Mouse (Mus musculus) stomach, postnatal 0 days (tissue): ENCODE data around the gene Magi1. TPM values are rescaled to one million over a fixed set of nuclear protein-coding genes. Genes with fewer than 3 reads are reported as not detected.

Source experiments
- ATAC-seq: fragments of 200-750 bp; cut with Nextera tagmentation; 2 replicates; pipeline ENCODE4 v1.8.0; 2017; ENCODE audit not compliant: low FRiP score, low TSS enrichment
- DNase-seq: peaks from one replicate; pipeline ENCODE4 v3.0.0-alpha.2; 2016; ENCODE audit warnings: low spot score
- H3K27ac ChIP-seq: fragments of 300-500 bp; sonication (generic); replicated peaks from 2 replicates; pipeline ENCODE4 v1.5.1; 2014; ENCODE audit warnings: mild to moderate bottlenecking, control low read depth
- H3K27me3 ChIP-seq: fragments of 300-500 bp; sonication (generic); 2 replicates; pipeline ENCODE4 v1.6.1; 2014; ENCODE audit warnings: low read length; ENCODE audit not compliant: control insufficient read depth, insufficient read depth
- H3K36me3 ChIP-seq: fragments of 300-500 bp; sonication (generic); 2 replicates; pipeline ENCODE4 v1.6.1; 2014; ENCODE audit warnings: low read length, mixed read lengths; ENCODE audit not compliant: control insufficient read depth, insufficient read depth
- H3K4me1 ChIP-seq: fragments of 300-500 bp; sonication (generic); replicated peaks from 2 replicates; pipeline ENCODE4 v1.6.1; 2014; ENCODE audit warnings: antibody characterized with exemption; ENCODE audit not compliant: control insufficient read depth, insufficient read depth
- H3K4me2 ChIP-seq: fragments of 300-500 bp; sonication (generic); replicated peaks from 2 replicates; pipeline ENCODE4 v1.6.1; 2014; ENCODE audit warnings: low read depth, mild to moderate bottlenecking, control low read depth, moderate library complexity
- H3K4me3 ChIP-seq: fragments of 300-500 bp; sonication (generic); 2 replicates; pipeline ENCODE4 v1.5.1; 2014; ENCODE audit warnings: low read depth, low read length, control low read depth
- H3K9ac ChIP-seq: fragments of 300-500 bp; sonication (generic); 2 replicates; pipeline ENCODE4 v1.6.1; 2014; ENCODE audit warnings: mild to moderate bottlenecking, low read length, control low read depth, mixed read lengths
- H3K9me3 ChIP-seq: fragments of 300-500 bp; sonication (generic); 2 replicates; pipeline ENCODE4 v1.6.1; 2016; ENCODE audit warnings: low read length; ENCODE audit not compliant: control insufficient read depth
- CTCF ChIP-seq: IDR thresholded peaks from 2 replicates; pipeline ENCODE4 v1.5.1; 2016; ENCODE audit warnings: antibody characterized with exemption, low read depth, mild to moderate bottlenecking, moderate library complexity
- EP300 ChIP-seq: optimal IDR thresholded peaks from 2 replicates; pipeline ENCODE3; 2016; ENCODE audit warnings: antibody characterized with exemption
- WGBS: fragments of 180-500 bp; shearing (Covaris S2); extraction: QIAGEN DNeasy Blood & Tissue Kit; methylation state at CpG from one replicate; pipeline ENCODE4 v1.1.7; 2014; 5-methylcytosine and 5-hydroxymethylcytosine counted together
- polyA plus RNA-seq: library from polyadenylated mRNA; unstranded; fragments of >200 nt; fragmentation: Nextera tagmentation; extraction: Ambion mirVana; gene quantifications from 2 replicates; pipeline ENCODE4 v1.2.1, GENCODE M21; 2015

The Magi1 gene
- polyA plus RNA-seq, 1 experiment from 2014 or later: 4.4 TPM

- Histone ChIP-seq H3K36me3 (no peaks in the 10 kb centered on the region), H3K4me3 (no peak overlapping the region), H3K4me1 (no peaks in the 10 kb centered on the region), H3K9ac (no peak overlapping the region), H3K4me2 (no peak overlapping the region), H3K9me3 (no peaks in the 10 kb centered on the region), H3K27me3 (no peaks in the 10 kb centered on the region), H3K27ac (no peak overlapping the region)
- 90% methylated on average over 9 of the region's 9 CpGs for WGBS
- ATAC-seq (no peak), DNase-seq (no peak)
- TF ChIP-seq EP300: no peak
- no peak for TF ChIP-seq CTCF
Observed at GRCm38 (mm10) chr6:94026361-94026760, 257.4 kb downstream of the Magi1 start.

GRCm38 (mm10) chr6:94022437-94022836 is 261.3 kb downstream of the Magi1 start:
- no peak for ATAC-seq
- DNase-seq: no peak
- H3K27me3 ChIP-seq: no peaks in the 10 kb centered on the region
- no peaks in the 10 kb centered on the region for H3K9me3 ChIP-seq
- H3K4me2 ChIP-seq: no peak overlapping the region
- no peak overlapping the region for H3K4me3 ChIP-seq
- no peaks in the 10 kb centered on the region for H3K4me1 ChIP-seq
- H3K27ac ChIP-seq: no peak overlapping the region
- 70% methylated on average over 5 of the region's 5 CpGs for WGBS
- TF ChIP-seq EP300: no peak
- no peak for TF ChIP-seq CTCF
- no peak overlapping the region for H3K9ac ChIP-seq
- H3K36me3 ChIP-seq: no peaks in the 10 kb centered on the region

DNA sequence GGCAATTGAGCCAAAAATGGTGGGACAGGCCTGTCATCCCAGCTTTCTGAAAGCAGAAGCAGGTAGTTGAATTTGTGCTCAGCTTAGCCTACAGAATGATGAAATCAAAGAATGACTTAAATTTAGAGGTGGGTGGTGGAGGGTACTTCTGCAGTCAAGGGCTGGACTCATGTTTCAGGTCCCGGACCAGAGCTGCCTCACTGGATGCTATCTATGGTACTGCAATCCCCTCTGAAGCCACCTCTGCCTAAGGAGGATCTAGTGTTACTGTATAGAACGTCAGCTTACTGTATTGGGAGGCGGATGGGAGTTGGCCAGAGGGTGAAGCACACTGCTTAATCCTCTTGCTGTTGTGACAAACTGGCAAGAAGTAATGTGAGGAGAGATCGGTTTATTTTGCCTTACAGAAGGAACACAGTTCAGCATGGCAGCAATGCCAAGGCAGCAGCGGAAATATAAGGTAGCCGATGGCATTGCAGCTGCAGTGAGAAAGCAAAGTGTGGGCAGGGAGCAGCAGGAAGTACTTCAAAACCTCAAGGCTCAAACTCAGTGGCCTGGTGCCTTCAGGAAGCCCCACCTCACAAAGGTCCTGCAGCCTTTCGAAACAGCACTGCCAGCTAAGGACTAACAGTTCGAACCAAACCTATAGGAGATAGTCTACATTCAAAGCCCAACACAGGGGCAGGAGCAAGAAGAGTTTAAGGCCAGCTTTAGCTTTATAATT is 262.3 kb downstream of the Magi1 start:
- no peak for DNase-seq
- TF ChIP-seq CTCF (no peak), EP300 (no peak)
- no peak overlapping the region for H3K4me2 ChIP-seq
- H3K4me3 ChIP-seq: no peak overlapping the region
- 81% methylated on average over 8 of the region's 8 CpGs for WGBS
- H3K9ac ChIP-seq: no peak overlapping the region
- H3K9me3 ChIP-seq: no peaks in the 10 kb centered on the region
- no peaks in the 10 kb centered on the region for H3K27me3 ChIP-seq
- no peaks in the 10 kb centered on the region for H3K4me1 ChIP-seq
- no peak overlapping the region for H3K27ac ChIP-seq
- H3K36me3 ChIP-seq: no peaks in the 10 kb centered on the region
- no peak for ATAC-seq

DNA sequence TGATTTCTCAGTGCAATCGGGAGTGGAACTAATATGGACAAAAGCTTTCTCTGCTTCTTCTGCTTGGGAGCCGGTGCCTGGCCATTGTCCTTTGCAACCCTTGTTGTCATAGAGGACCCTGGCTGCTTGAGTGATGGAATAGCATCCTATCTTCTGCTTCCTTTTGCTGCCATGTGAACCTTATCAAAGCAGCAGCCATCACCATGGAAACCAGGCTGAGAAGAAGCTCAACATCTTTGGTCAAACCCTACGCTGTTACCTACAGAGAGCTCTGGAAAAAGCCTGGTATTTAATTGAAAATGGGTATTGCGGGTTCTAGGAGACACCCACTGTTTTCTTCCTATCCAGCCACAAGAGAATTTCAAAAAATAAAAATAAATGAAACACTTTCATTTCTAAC is 263.2 kb downstream of the Magi1 start:
- no peak overlapping the region for H3K4me3 ChIP-seq
- no peaks in the 10 kb centered on the region for H3K9me3 ChIP-seq
- TF ChIP-seq CTCF: no peak
- no peak for TF ChIP-seq EP300
- no peaks in the 10 kb centered on the region for H3K4me1 ChIP-seq
- WGBS: 90% methylated on average over 4 of the region's 4 CpGs
- no peak overlapping the region for H3K9ac ChIP-seq
- ATAC-seq: no peak
- no peak overlapping the region for H3K4me2 ChIP-seq
- H3K36me3 ChIP-seq: no peaks in the 10 kb centered on the region
- no peak for DNase-seq
- H3K27ac ChIP-seq: no peak overlapping the region
- no peaks in the 10 kb centered on the region for H3K27me3 ChIP-seq

DNA sequence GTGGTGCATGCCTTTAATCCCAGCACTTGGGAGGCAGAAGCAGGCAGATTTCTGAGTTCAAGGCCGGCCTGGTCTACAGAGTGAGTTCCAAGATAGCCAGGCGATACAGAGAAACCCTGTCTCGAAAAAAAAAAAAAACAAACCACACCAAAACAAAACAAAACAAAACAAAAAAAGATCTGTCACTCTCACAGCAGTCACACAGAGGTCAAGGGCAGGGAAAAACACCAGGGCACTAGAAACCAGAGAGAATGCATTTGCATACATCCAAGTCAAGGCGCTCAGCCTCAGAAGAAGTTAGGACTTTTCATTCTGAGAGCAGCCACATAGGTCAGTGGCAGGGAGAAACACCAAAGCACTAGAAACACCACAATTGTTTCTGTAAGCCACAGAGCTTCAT is 263.8 kb downstream of the Magi1 start:
- H3K9ac ChIP-seq: no peak overlapping the region
- TF ChIP-seq EP300 (no peak), CTCF (no peak)
- no peak overlapping the region for H3K4me3 ChIP-seq
- no peak overlapping the region for H3K27ac ChIP-seq
- H3K36me3 ChIP-seq: no peaks in the 10 kb centered on the region
- no peak overlapping the region for H3K4me2 ChIP-seq
- 94% methylated on average over 4 of the region's 4 CpGs for WGBS
- DNase-seq (no peak), ATAC-seq (no peak)
- H3K4me1 ChIP-seq: no peaks in the 10 kb centered on the region
- no peaks in the 10 kb centered on the region for H3K27me3 ChIP-seq
- no peaks in the 10 kb centered on the region for H3K9me3 ChIP-seq

DNA sequence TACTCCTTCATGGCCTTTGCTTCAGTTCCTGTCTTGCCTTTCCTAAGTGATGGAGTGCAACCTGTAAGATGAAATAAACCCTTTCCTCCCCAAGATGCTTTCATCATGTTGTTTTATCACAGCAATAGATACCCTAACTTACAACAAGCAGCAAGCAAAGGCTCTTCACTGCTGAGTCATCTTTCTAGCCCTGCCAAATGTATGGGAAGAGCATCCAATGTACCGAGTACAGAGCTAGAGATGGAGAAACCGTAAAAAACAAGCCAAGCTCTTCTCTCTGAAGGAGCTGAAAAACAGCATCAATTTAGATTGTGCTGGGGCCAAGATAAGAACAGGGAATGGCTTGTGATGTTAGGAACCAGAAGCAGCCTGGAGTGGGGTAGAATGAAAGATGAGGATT is 270.0 kb downstream of the Magi1 start:
- Histone ChIP-seq H3K4me2 (no peak overlapping the region), H3K4me3 (no peak overlapping the region), H3K36me3 (no peaks in the 10 kb centered on the region), H3K27ac (no peak overlapping the region), H3K27me3 (no peaks in the 10 kb centered on the region), H3K4me1 (peaks cover 2% of the 10 kb centered on the region; the same call in 1 of the 2 replicates), H3K9ac (no peak overlapping the region), H3K9me3 (no peaks in the 10 kb centered on the region)
- TF ChIP-seq EP300 (no peak), CTCF (no peak)
- ATAC-seq: no peak
- 64% methylated on average over 2 of the region's 2 CpGs for WGBS
- DNase-seq: no peak
